Comparison of ENCODE assay signal across 8 mouse cellular contexts in genomic region chr13:110907319-110907955, GRCm38 (mm10).
DNase-seq lines count a peak whose midpoint lies in the region; ATAC-seq and TF ChIP-seq lines count a peak whose summit lies in the region.

No protein-coding gene starts in this region.

- H3K4me3 ChIP-seq in layer of hippocampus, adult 2 months: no peak overlapping the region
- H3K4me3 ChIP-seq in embryonic fibroblast, embryonic 13.5 days (ENCODE audit: insufficient read depth, low read length): no peak overlapping the region
- H3K4me3 ChIP-seq in midbrain, postnatal 0 days (ENCODE audit: low read depth, low read length): no peak overlapping the region

- DNase-seq in layer of hippocampus, adult 2 months (ENCODE audit: low spot score in 2 of 2): no peak
- DNase-seq in layer of hippocampus, postnatal 25 days (ENCODE audit: extremely low spot score in 1 of 2, low spot score in 1 of 2): no peak
- DNase-seq in kidney, adult 18-20 months: peak; percentile 34
- peak; percentile 51 for DNase-seq in lung, postnatal 14 days
- no peak for DNase-seq in midbrain, postnatal 0 days (ENCODE audit: low spot score)
- DNase-seq in testis, postnatal 14 days (ENCODE audit: low spot score): no peak
- DNase-seq in spleen, postnatal 14 days (ENCODE audit: low spot score in 2 of 2): no peak

- H3K9me3 ChIP-seq in midbrain, postnatal 0 days (ENCODE audit: low read length): no peaks in the 10 kb centered on the region

- H3K27me3 ChIP-seq in midbrain, postnatal 0 days (ENCODE audit: insufficient read depth, low read length): no peaks in the 10 kb centered on the region

- no peak overlapping the region for H3K9ac ChIP-seq in midbrain, postnatal 0 days (replicated peaks; ENCODE audit: low read length, poor library complexity, severe bottlenecking)

- ATAC-seq in midbrain, postnatal 0 days (ENCODE audit: low FRiP score): no peak

- TF ChIP-seq POLR2A in embryonic fibroblast, embryonic 13.5 days (IDR thresholded peaks at IDR 0.05; ENCODE audit: low read depth, low read length): no peak

- WGBS in midbrain, postnatal 0 days: 60% methylated on average over 6 of the region's 6 CpGs

- H3K4me1 ChIP-seq in embryonic fibroblast, embryonic 13.5 days (ENCODE audit: control insufficient read depth, insufficient read depth, low read length): peaks cover 16% of the 10 kb centered on the region
- no peaks in the 10 kb centered on the region for H3K4me1 ChIP-seq in midbrain, postnatal 0 days (ENCODE audit: insufficient read depth, low read length)

- peak overlapping the region; percentile 56 for H3K27ac ChIP-seq in layer of hippocampus, adult 2 months
- peak overlapping the region; percentile 79 for H3K27ac ChIP-seq in embryonic fibroblast, embryonic 13.5 days (ENCODE audit: insufficient read depth, low read length)
- H3K27ac ChIP-seq in midbrain, postnatal 0 days (ENCODE audit: low read depth, low read length): no peak overlapping the region

- H3K36me3 ChIP-seq in midbrain, postnatal 0 days (ENCODE audit: insufficient read depth, low read length): no peaks in the 10 kb centered on the region

- no peak for TF ChIP-seq CTCF in layer of hippocampus, adult 2 months (conservative IDR thresholded peaks at IDR 0.05)
- no peak for TF ChIP-seq CTCF in embryonic fibroblast, embryonic 13.5 days (IDR thresholded peaks at IDR 0.05; ENCODE audit: borderline replicate concordance, insufficient read depth, low read length)
- no peak for TF ChIP-seq CTCF in midbrain, postnatal 0 days (IDR thresholded peaks at IDR 0.05)

- no peak overlapping the region for H3K4me2 ChIP-seq in midbrain, postnatal 0 days (ENCODE audit: low read depth, low read length, poor library complexity, severe bottlenecking)

Comparison
In these comparisons a context has a peak if more than half of its experiments do, and no peak if none do; other contexts are left out.
1. DNase-seq: peak in kidney, adult 18-20 months (single experiment) and lung, postnatal 14 days (single experiment); none in layer of hippocampus, adult 2 months (0 of 2), layer of hippocampus, postnatal 25 days (0 of 2), midbrain, postnatal 0 days (single experiment), testis, postnatal 14 days (single experiment) and spleen, postnatal 14 days (0 of 2).